Mouse (Mus musculus): Measurements from ENCODE around the gene Swap70.

- TF ChIP-seq CTCF (IDR thresholded peaks at IDR 0.05): no peak
- no peak for TF ChIP-seq POLR2A (IDR thresholded peaks at IDR 0.05; ENCODE audit: insufficient read depth, low read depth, low read length)
- TF ChIP-seq EP300 (IDR thresholded peaks at IDR 0.05; ENCODE audit: insufficient read depth, low read depth, low read length): no peak
Observed at GRCm38 (mm10) chr7:110262661-110263060, 41.1 kb downstream of the Swap70 start.

Data from heart, adult 2 months (tissue).